Mouse (Mus musculus) cerebellum, adult (tissue): ENCODE results near the gene Plaa.

Experiments
- ATAC-seq: cut with Nextera tagmentation; 2 replicates; pipeline ENCODE4 v1.9.2; 2017; ENCODE audit warnings: mild to moderate bottlenecking, moderate library complexity, mixed read lengths; ENCODE audit not compliant: insufficient number of reproducible peaks, low FRiP score, low TSS enrichment

The Plaa gene

DNA sequence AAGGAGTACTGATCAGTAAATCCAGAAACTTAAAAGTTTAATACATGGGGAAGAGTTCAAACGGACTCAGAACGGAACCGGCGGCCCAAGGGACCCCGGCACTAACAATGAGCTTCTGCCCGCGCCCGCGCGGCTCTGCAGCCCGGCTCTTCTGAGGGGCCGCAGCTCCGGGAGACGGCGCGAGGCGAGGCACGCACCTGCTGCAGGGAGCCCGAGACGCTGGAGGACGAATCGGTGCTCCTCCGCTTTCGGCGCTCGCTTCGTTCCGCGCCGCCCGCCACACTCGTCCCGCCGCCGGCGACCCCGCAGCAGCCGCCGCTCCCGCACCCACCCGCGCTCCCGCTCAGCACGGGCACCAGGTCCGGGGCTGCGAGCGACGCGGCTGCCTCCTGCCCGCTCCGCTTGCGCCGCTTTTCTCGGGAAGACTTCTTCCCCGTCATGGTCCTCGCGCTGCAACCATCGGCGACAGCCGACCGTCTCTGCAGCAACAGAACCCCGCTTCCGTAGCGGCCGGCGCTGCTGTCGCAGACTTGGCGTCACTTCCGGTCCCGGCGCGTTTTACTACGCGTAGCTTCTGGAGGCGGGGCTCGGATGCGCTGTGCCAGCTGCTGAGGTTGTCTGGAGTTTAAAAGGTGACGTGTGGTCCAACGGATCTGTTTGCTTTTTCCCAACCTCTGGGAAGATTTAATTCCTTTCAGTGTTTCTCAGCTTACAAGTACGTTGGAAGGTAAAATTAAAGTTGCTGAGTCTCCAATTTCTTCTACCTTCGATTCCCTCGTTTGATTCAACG, 46.6 kb downstream of the Plaa start, which contains the start of the genes Gm10306 and Caap1:
Gene Gm10306, plus strand, starts transcription at position 282 of the 790 bp plus-strand sequence.
Gene Caap1, minus strand, starts transcription at position 532 of the 790 bp plus-strand sequence.
- peak; percentile 95 for ATAC-seq

GRCm38 (mm10) chr4:94554955-94555494, 48.0 kb downstream of the Plaa start:
- no peak for ATAC-seq

GRCm38 (mm10) chr4:94544321-94544720, 58.7 kb downstream of the Plaa start:
- ATAC-seq = no peak

- no peak for ATAC-seq
These were observed 60.0 kb downstream of the Plaa start for GRCm38 (mm10) chr4:94543041-94543440.

DNA sequence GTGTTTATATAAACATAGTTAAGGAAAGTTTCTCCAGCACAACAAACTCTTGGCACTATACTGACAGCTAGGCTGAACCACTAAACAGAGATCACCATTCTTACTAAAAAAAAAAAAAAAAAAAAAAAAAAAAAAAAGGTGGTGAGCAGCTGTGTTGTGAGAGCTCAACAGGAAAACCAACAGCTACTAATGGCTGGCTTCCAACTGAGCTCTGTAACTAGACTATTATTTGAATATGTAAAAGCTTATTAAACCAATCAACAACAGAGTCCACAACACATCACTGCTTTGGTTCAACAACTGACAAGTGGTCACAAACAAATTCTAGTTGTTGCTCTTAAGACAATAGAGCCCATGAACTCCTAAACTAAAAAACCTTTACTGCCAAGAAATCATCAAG, 69.8 kb downstream of the Plaa start:
- ATAC-seq = no peak

DNA sequence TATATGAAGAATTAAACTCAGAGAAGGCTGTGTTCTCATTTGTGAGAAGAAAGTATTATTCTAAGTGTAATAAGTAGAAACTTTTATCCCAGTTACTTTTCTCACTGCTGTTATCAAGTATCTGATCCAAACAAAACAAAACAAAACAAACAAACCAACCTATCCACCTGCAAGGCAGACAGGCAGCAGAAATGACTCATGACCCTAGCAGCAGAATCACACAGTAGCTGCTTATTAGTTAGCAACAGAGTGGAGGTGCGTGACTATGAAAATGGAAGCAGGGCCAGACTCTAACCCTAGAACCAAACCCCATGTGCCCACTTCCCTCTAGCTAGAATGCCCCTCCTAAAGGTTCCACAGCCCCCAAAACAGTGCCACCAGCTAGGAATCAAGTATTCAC, 73.6 kb downstream of the Plaa start:
- no peak for ATAC-seq

DNA sequence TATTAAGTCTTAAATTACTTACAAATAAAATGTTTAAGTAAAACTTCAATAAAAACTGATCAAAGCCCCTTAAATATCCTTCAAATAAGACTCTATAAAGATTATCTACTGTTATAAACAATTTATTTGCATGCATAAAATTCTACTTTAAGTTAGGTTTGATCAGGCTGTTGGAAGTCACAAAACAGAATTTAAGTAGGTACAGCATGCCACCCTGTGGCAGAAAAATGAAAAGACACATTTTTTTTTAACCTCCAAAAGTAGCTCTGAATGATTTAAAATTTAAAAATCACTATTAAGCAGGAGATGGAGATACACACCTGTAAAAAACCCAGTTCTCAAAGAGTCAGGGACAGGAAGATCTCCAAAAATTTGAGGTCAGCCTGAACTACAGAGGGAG, 79.7 kb downstream of the Plaa start:
- no peak for ATAC-seq

- ATAC-seq = no peak
These were observed 85.4 kb downstream of the Plaa start for GRCm38 (mm10) chr4:94517631-94518030.
